Mouse (Mus musculus) embryonic facial prominence, embryonic 14.5 days (tissue): ENCODE results near the gene Ywhaq. TPM values are rescaled to one million over a fixed set of nuclear protein-coding genes. Genes with fewer than 3 reads are reported as not detected.

Experiments
- ATAC-seq: fragments of 200-750 bp; cut with Nextera tagmentation; 2 replicates; pipeline ENCODE4 v1.8.0; 2017; ENCODE audit warnings: low read depth, moderate number of reproducible peaks, moderate TSS enrichment
- DNase-seq: peaks from one replicate; pipeline ENCODE4 v3.0.0-alpha.2; 2015; ENCODE audit warnings: low spot score
- H3K27ac ChIP-seq: fragments of 300-500 bp; sonication (generic); replicated peaks from 2 replicates; pipeline ENCODE4 v1.5.1; 2014; ENCODE audit warnings: low read depth, mild to moderate bottlenecking, low read length, moderate library complexity
- H3K27me3 ChIP-seq: fragments of 300-500 bp; sonication (generic); replicated peaks from 2 replicates; pipeline ENCODE4 v1.6.1; 2014; ENCODE audit warnings: low read length; ENCODE audit not compliant: control insufficient read depth, insufficient read depth
- H3K36me3 ChIP-seq: fragments of 300-500 bp; sonication (generic); 2 replicates; pipeline ENCODE4 v1.6.1; 2014; ENCODE audit warnings: low read length, mixed read lengths; ENCODE audit not compliant: control insufficient read depth, insufficient read depth
- H3K4me1 ChIP-seq: fragments of 300-500 bp; sonication (generic); 2 replicates; pipeline ENCODE4 v1.6.1; 2014; ENCODE audit warnings: antibody characterized with exemption, low read length; ENCODE audit not compliant: control insufficient read depth, insufficient read depth
- H3K4me2 ChIP-seq: fragments of 300-500 bp; sonication (generic); 2 replicates; pipeline ENCODE4 v1.6.1; 2014; ENCODE audit warnings: low read depth, mild to moderate bottlenecking, low read length, moderate library complexity, mixed read lengths
- H3K4me3 ChIP-seq: fragments of 300-500 bp; sonication (generic); 2 replicates; pipeline ENCODE4 v1.5.1; 2014; ENCODE audit warnings: low read depth, mild to moderate bottlenecking, low read length
- H3K9ac ChIP-seq: fragments of 300-500 bp; sonication (generic); 2 replicates; pipeline ENCODE4 v1.6.1; 2014; ENCODE audit warnings: low read depth, mild to moderate bottlenecking, low read length, moderate library complexity, mixed read lengths
- H3K9me3 ChIP-seq: fragments of 300-500 bp; sonication (generic); 2 replicates; pipeline ENCODE4 v1.6.1; 2016; ENCODE audit warnings: low read length; ENCODE audit not compliant: control insufficient read depth
- WGBS: fragments of 180-500 bp; shearing (Covaris S2); extraction: QIAGEN DNeasy Blood & Tissue Kit; methylation state at CpG from one replicate; pipeline ENCODE4 v1.1.7; 2014; 5-methylcytosine and 5-hydroxymethylcytosine counted together
- polyA plus RNA-seq: library from polyadenylated mRNA; unstranded; fragments of >200 nt; fragmentation: Nextera tagmentation; extraction: Ambion mirVana; gene quantifications from 2 replicates; pipeline ENCODE4 v1.2.1, GENCODE M21; 2014

The Ywhaq gene
- polyA plus RNA-seq, 1 experiment from 2014 or later, result 556 TPM

DNA sequence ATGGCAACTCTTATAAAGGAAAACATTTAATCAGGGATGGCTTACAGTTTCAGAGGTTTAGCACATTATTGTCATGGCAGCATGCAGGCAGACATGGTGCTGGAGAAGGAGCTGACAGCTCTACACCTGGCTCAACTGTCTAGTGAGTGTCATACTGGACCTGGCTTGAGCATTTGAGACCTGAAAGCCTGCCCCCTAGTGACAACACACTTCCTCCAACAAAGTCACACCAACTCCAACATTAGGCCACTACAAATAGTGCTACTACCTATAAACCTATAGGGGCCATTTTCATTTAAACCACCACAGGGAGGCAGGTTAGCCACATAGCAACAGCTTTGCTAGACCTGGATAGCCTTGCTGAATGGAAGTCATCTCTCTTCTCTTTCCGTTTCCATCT lies 24.4 kb upstream of the Ywhaq start:
- Histone ChIP-seq H3K4me1 (no peaks in the 10 kb centered on the region), H3K4me2 (no peak overlapping the region), H3K27ac (no peak overlapping the region), H3K9me3 (no peaks in the 10 kb centered on the region), H3K4me3 (no peak overlapping the region), H3K27me3 (no peaks in the 10 kb centered on the region), H3K9ac (no peak overlapping the region), H3K36me3 (no peaks in the 10 kb centered on the region)
- no peak for ATAC-seq
- no peak for DNase-seq
- 93% methylated on average over 1 of the region's 1 CpGs for WGBS

DNA sequence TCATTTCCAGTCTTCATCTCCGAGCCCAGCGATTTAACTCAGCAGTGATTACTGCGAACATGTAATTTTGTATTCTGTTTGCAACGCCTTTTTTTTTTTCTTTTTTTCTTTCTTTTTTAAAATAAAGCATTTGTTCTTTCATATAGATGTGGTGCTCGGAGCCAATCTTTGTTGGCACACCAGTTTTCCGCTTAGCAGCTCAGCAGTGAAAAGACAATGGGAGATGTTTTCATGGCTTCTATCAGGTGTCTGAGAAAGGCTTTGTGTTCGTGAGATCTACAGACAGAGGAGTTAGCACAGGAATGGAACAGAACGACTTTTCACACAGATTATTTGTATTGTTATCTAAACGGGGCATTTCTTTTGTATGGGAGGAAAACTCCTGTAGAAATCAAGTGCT lies 22.0 kb upstream of the Ywhaq start:
- no peak overlapping the region for H3K4me2 ChIP-seq

DNA sequence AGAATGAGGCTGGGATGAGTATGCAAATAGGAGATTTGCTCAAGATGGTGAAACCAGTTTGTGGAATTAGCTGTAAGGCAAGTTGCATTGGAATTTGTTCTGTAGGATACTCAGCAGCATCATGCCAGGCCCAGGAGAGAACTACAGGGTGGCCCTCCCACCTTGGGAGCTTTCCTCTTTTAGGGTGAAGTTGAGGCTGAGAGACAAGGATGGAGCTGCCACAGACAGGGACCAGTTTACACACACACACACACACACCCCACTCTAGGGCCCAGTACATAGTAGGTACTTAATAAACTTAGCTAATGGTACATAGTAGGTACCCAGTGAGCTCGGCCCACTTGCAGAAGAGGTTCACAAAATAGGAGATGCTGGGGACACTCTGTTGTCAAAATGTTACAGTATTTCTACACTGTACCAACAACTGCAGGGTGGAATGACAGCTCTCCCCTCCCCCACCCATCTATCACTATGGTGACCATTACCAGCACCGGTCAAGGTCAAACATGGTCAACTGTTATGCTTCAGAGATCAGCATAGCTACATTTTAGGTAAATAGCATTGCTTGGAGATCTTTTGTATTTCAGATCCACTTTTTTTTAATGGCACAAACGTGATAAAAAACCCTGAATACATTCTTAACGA lies 21.4 kb upstream of the Ywhaq start:
- Histone ChIP-seq H3K36me3 (no peaks in the 10 kb centered on the region), H3K9ac (no peak overlapping the region), H3K27ac (no peak overlapping the region), H3K9me3 (no peaks in the 10 kb centered on the region), H3K27me3 (no peaks in the 10 kb centered on the region), H3K4me3 (no peak overlapping the region), H3K4me1 (no peaks in the 10 kb centered on the region), H3K4me2 (no peak overlapping the region)
- DNase-seq (no peak), ATAC-seq (no peak)
- 71% methylated on average over 4 of the region's 4 CpGs for WGBS

More for the DNA sequence above, 22.0 kb upstream of the Ywhaq start:
- ATAC-seq (no peak), DNase-seq (no peak)
- Histone ChIP-seq H3K9me3 (no peaks in the 10 kb centered on the region), H3K4me3 (no peak overlapping the region), H3K36me3 (no peaks in the 10 kb centered on the region), H3K27me3 (no peaks in the 10 kb centered on the region), H3K4me1 (no peaks in the 10 kb centered on the region), H3K27ac (no peak overlapping the region), H3K9ac (no peak overlapping the region)
- 75% methylated on average over 9 of the region's 9 CpGs for WGBS

GRCm38 (mm10) chr12:21438294-21438693 lies 20.9 kb upstream of the Ywhaq start:
- DNase-seq, result no peak
- WGBS, result 71% methylated on average over 3 of the region's 3 CpGs
- H3K36me3 ChIP-seq, result no peaks in the 10 kb centered on the region
- no peak overlapping the region for H3K4me3 ChIP-seq
- H3K9me3 ChIP-seq, result no peaks in the 10 kb centered on the region
- no peak overlapping the region for H3K9ac ChIP-seq
- ATAC-seq, result no peak
- no peaks in the 10 kb centered on the region for H3K4me1 ChIP-seq
- H3K4me2 ChIP-seq, result no peak overlapping the region
- no peaks in the 10 kb centered on the region for H3K27me3 ChIP-seq
- no peak overlapping the region for H3K27ac ChIP-seq

GRCm38 (mm10) chr12:21431950-21432349 lies 14.5 kb upstream of the Ywhaq start:
- Histone ChIP-seq H3K9ac (no peak overlapping the region), H3K4me2 (no peak overlapping the region), H3K36me3 (no peaks in the 10 kb centered on the region), H3K27ac (no peak overlapping the region), H3K9me3 (no peaks in the 10 kb centered on the region), H3K4me3 (no peak overlapping the region), H3K27me3 (no peaks in the 10 kb centered on the region), H3K4me1 (no peaks in the 10 kb centered on the region)
- DNase-seq (no peak), ATAC-seq (no peak)
- WGBS, result 68% methylated on average over 8 of the region's 8 CpGs

- Histone ChIP-seq H3K9me3 (no peaks in the 10 kb centered on the region), H3K4me3 (no peak overlapping the region), H3K9ac (no peak overlapping the region), H3K36me3 (no peaks in the 10 kb centered on the region), H3K27me3 (no peaks in the 10 kb centered on the region), H3K4me2 (no peak overlapping the region), H3K27ac (no peak overlapping the region), H3K4me1 (peaks cover 3% of the 10 kb centered on the region; the same call in 1 of the 2 replicates)
- no peak for DNase-seq
- WGBS, result 50% methylated on average over 2 of the region's 2 CpGs
- ATAC-seq, result no peak
Observed at GRCm38 (mm10) chr12:21431039-21431438, 13.6 kb upstream of the Ywhaq start.

DNA sequence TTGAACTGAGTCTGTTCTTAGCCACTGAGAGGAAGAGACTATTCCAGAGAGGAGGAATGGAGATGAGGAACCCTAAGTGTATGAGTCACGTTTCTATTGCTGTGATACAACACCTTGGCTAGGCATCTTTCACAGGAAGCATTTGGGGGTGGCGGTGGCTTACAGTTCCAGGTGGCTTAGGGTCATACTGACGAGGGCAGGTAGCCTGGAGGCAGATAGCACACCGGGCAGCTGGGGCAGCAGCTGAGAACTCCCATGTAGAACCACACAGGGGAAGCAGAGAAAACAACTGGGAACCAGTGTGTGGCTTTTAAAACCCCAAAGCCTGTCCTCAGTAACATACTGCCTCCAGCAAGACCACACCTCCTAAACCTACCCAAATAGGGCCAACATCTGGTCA lies 12.7 kb upstream of the Ywhaq start:
- Histone ChIP-seq H3K4me1 (peaks cover 7% of the 10 kb centered on the region; the same call in 1 of the 2 replicates), H3K4me3 (no peak overlapping the region), H3K36me3 (no peaks in the 10 kb centered on the region), H3K27ac (no peak overlapping the region), H3K27me3 (no peaks in the 10 kb centered on the region), H3K9me3 (no peaks in the 10 kb centered on the region), H3K4me2 (no peak overlapping the region), H3K9ac (no peak overlapping the region)
- no peak for ATAC-seq
- no peak for DNase-seq
- WGBS, result 58% methylated on average over 4 of the region's 4 CpGs

GRCm38 (mm10) chr12:21429021-21429420 lies 11.6 kb upstream of the Ywhaq start:
- DNase-seq, result no peak
- Histone ChIP-seq H3K4me3 (no peak overlapping the region), H3K4me1 (peaks cover 7% of the 10 kb centered on the region; the same call in 1 of the 2 replicates), H3K9ac (no peak overlapping the region), H3K4me2 (no peak overlapping the region), H3K36me3 (no peaks in the 10 kb centered on the region), H3K27ac (no peak overlapping the region), H3K27me3 (no peaks in the 10 kb centered on the region), H3K9me3 (no peaks in the 10 kb centered on the region)
- WGBS, result 86% methylated on average over 1 of the region's 1 CpGs
- no peak for ATAC-seq
